Mouse (Mus musculus): ENCODE measurements around the gene St7l. TPM values are rescaled to one million over a fixed set of nuclear protein-coding genes. Genes with fewer than 3 reads are reported as not detected.
A peak's percentile ranks its signal among the peaks of the same experiment; 100 is the strongest.

Gene St7l
- polyA plus RNA-seq, 1 experiment from 2014 or later = 33.2 TPM

DNA sequence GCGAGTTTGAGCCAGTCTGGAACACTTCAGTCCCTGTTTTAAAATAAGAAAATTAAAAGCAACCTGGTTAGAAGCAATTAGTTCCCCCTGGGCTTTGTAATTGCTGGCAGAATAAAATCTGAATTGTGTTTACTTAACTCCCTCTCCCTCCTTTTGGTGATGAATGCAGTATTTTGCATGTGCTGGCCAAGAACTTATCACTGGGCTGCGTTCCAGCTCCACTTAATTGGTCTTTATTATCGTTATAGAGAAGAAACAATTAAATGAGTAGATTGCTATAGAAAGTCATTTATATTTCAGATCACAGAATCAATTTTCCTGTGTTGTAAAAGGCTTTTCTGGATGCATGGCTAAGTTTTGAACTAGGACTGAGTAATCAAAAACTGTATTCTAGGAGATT lies 32.3 kb downstream of the St7l start:
- Histone ChIP-seq H3K36me3 (ENCODE audit: insufficient read depth) (peaks cover 63% of the 10 kb centered on the region), H3K27ac (ENCODE audit: low read depth) (no peak overlapping the region), H3K9ac (no peak overlapping the region), H3K4me1 (ENCODE audit: insufficient read depth) (no peaks in the 10 kb centered on the region), H3K4me2 (no peak overlapping the region), H3K4me3 (ENCODE audit: low read depth, low read length) (no peak overlapping the region), H3K27me3 (ENCODE audit: insufficient read depth, low read length) (no peaks in the 10 kb centered on the region), H3K9me3 (ENCODE audit: low read depth, low read length) (no peaks in the 10 kb centered on the region)
- ATAC-seq (ENCODE audit: insufficient read depth) = no peak
- 60% methylated on average over 3 of the region's 3 CpGs for WGBS
- peak; percentile 62 for DNase-seq
- TF ChIP-seq CTCF (IDR thresholded peaks at IDR 0.05; ENCODE audit: low read depth) = no peak

DNA sequence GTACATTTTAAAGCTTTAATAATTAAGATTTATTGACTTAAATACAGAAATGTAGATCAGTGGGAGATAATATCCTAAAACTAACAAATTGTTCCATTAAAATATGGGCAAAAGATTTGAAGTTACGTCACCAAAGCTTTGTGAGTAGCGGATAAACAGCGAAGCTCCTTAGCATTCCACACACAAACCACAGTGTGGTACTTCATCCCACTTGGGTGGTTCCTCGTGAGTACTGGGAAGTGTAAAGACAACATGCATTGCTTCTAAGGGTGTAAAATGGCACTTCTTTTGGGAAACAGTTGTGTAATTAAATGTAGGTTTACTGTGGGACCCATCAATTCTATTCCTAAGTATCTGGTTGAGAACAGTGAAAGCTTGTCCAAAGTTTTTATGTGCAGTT lies 37.3 kb downstream of the St7l start:
- DNase-seq = no peak
- ATAC-seq (ENCODE audit: insufficient read depth) = no peak
- no peak overlapping the region for H3K9ac ChIP-seq
- WGBS = 83% methylated on average over 4 of the region's 4 CpGs
- H3K36me3 ChIP-seq (ENCODE audit: insufficient read depth) = peaks cover 53% of the 10 kb centered on the region
- no peak for TF ChIP-seq CTCF (IDR thresholded peaks at IDR 0.05; ENCODE audit: low read depth)
- H3K4me2 ChIP-seq = no peak overlapping the region
- no peaks in the 10 kb centered on the region for H3K9me3 ChIP-seq (ENCODE audit: low read depth, low read length)
- no peak overlapping the region for H3K4me3 ChIP-seq (ENCODE audit: low read depth, low read length)
- H3K27me3 ChIP-seq (ENCODE audit: insufficient read depth, low read length) = no peaks in the 10 kb centered on the region
- no peak overlapping the region for H3K27ac ChIP-seq (ENCODE audit: low read depth)
- no peaks in the 10 kb centered on the region for H3K4me1 ChIP-seq (ENCODE audit: insufficient read depth)

DNA sequence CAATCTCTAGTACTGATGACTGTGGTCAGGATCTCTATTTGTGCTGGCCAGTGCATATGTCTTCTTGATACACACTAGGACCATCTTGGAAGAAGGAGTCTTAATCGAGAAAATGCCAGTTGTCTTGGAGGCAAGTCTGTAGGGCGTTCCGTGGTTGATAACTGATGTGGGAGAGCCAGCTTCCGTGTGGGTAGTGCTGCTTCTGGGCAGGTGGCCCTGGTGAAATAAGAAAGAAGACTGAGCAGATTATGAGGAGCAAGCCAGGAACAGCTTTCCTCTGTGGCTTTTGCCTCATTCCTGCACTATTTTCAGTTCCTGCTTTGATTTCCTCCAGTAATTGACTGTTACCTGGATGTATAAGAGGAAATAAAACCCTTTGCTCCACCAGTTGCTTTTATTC lies 41.6 kb downstream of the St7l start:
- no peak overlapping the region for H3K9ac ChIP-seq
- H3K4me1 ChIP-seq (ENCODE audit: insufficient read depth) = no peaks in the 10 kb centered on the region
- DNase-seq = no peak
- ATAC-seq (ENCODE audit: insufficient read depth) = no peak
- H3K27ac ChIP-seq (ENCODE audit: low read depth) = no peak overlapping the region
- TF ChIP-seq CTCF (IDR thresholded peaks at IDR 0.05; ENCODE audit: low read depth) = no peak
- H3K9me3 ChIP-seq (ENCODE audit: low read depth, low read length) = no peaks in the 10 kb centered on the region
- H3K36me3 ChIP-seq (ENCODE audit: insufficient read depth) = peaks cover 35% of the 10 kb centered on the region
- no peaks in the 10 kb centered on the region for H3K27me3 ChIP-seq (ENCODE audit: insufficient read depth, low read length)
- H3K4me2 ChIP-seq = no peak overlapping the region
- H3K4me3 ChIP-seq (ENCODE audit: low read depth, low read length) = no peak overlapping the region
- WGBS = 88% methylated on average over 4 of the region's 4 CpGs

DNA sequence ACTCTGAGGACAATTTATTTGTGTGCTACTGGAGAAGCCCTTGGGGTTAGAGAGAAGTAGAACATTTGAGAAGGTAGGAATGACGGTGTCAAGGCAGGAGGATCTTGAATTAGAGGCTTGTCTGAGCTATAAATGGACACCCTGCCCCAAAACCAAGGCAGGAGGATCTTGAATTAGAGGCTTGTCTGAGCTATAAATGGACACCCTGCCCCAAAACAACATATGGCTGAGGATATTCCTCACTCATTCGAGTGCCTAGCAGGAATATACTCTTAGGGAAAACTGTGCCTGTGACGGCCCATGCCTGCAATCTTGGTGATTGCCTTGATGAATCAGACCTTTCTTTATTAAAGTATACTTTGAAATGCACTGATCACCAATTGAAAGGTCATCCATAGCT lies 42.2 kb downstream of the St7l start:
- no peak for TF ChIP-seq CTCF (IDR thresholded peaks at IDR 0.05; ENCODE audit: low read depth)
- 83% methylated on average over 3 of the region's 3 CpGs for WGBS
- Histone ChIP-seq H3K27ac (ENCODE audit: low read depth) (no peak overlapping the region), H3K4me3 (ENCODE audit: low read depth, low read length) (no peak overlapping the region), H3K36me3 (ENCODE audit: insufficient read depth) (peaks cover 36% of the 10 kb centered on the region), H3K9ac (no peak overlapping the region), H3K27me3 (ENCODE audit: insufficient read depth, low read length) (no peaks in the 10 kb centered on the region), H3K4me2 (no peak overlapping the region), H3K9me3 (ENCODE audit: low read depth, low read length) (no peaks in the 10 kb centered on the region), H3K4me1 (ENCODE audit: insufficient read depth) (no peaks in the 10 kb centered on the region)
- no peak for ATAC-seq (ENCODE audit: insufficient read depth)
- DNase-seq = no peak

DNA sequence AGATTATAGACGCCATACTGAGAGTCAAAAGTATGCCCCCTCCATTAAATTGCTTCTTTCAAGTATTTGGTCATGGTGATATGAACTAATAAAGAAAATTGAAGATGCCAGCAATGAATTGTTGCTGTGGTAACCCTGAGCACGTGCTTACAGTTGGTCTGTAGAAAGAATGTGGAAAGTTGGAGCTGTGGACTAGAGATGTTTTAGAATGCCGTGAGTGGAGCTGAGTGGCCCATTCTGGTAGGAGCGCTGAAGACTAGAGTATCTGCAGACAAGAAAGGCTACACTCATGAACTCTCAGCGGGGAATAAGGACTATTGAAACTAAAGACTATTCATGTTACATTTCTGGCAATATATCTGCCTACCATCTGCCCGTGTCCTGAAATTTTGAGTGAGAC lies 45.4 kb downstream of the St7l start:
- no peak overlapping the region for H3K9ac ChIP-seq
- peaks cover 28% of the 10 kb centered on the region for H3K36me3 ChIP-seq (ENCODE audit: insufficient read depth)
- H3K9me3 ChIP-seq (ENCODE audit: low read depth, low read length) = no peaks in the 10 kb centered on the region
- no peak overlapping the region for H3K4me3 ChIP-seq (ENCODE audit: low read depth, low read length)
- no peak for ATAC-seq (ENCODE audit: insufficient read depth)
- TF ChIP-seq CTCF (IDR thresholded peaks at IDR 0.05; ENCODE audit: low read depth) = no peak
- H3K27ac ChIP-seq (ENCODE audit: low read depth) = no peak overlapping the region
- no peak overlapping the region for H3K4me2 ChIP-seq
- H3K27me3 ChIP-seq (ENCODE audit: insufficient read depth, low read length) = no peaks in the 10 kb centered on the region
- no peak for DNase-seq
- H3K4me1 ChIP-seq (ENCODE audit: insufficient read depth) = no peaks in the 10 kb centered on the region
- WGBS = 81% methylated on average over 6 of the region's 6 CpGs

DNA sequence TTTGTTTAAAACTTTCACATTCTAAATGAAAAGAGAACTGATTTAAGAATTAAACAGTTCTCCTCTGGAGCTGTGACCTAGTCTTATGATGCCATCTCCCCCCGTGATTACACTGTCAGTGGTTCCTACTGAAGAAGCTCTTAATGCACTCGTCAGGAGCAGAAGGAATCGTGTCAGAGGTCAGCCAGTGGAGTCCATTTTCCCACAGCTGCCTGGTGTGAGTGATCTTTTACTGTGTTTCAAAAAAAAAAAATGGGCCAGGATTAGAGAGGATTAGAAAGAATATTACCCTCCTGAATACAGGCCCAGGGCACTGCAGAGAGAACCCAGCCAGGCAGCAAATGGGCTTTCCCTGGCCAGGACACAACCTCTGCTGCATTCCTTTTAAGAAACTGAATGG lies 51.2 kb downstream of the St7l start:
- no peaks in the 10 kb centered on the region for H3K9me3 ChIP-seq (ENCODE audit: low read depth, low read length)
- no peak overlapping the region for H3K9ac ChIP-seq
- DNase-seq = no peak
- 46% methylated on average over 3 of the region's 3 CpGs for WGBS
- H3K27me3 ChIP-seq (ENCODE audit: insufficient read depth, low read length) = no peaks in the 10 kb centered on the region
- H3K4me3 ChIP-seq (ENCODE audit: low read depth, low read length) = no peak overlapping the region
- H3K27ac ChIP-seq (ENCODE audit: low read depth) = no peak overlapping the region
- no peaks in the 10 kb centered on the region for H3K4me1 ChIP-seq (ENCODE audit: insufficient read depth)
- TF ChIP-seq CTCF (IDR thresholded peaks at IDR 0.05; ENCODE audit: low read depth) = no peak
- no peak overlapping the region for H3K4me2 ChIP-seq
- no peak for ATAC-seq (ENCODE audit: insufficient read depth)
- H3K36me3 ChIP-seq (ENCODE audit: insufficient read depth) = peaks cover 16% of the 10 kb centered on the region

DNA sequence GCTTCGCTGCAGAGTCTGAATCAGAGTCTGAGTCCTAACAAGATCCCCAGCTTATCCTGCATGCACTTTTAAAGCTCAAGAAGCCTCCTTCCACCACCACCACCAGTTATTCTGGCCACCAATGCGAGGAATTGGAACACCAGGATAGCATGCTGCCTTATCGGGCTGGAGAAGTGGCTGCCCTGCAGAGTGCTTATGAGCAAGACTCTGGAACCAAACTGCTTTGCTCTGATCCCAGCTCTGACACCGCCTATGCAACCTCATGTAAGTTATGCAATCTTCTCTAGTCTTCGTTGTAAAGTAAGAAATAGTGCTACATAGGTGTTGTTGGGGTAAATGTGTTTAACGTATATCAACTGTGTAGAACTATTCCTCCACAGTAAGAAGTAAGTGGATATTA lies 65.6 kb downstream of the St7l start:
- WGBS = 89% methylated on average over 6 of the region's 6 CpGs
- no peaks in the 10 kb centered on the region for H3K4me1 ChIP-seq (ENCODE audit: insufficient read depth)
- H3K4me2 ChIP-seq = no peak overlapping the region
- no peaks in the 10 kb centered on the region for H3K27me3 ChIP-seq (ENCODE audit: insufficient read depth, low read length)
- no peak overlapping the region for H3K9ac ChIP-seq
- no peaks in the 10 kb centered on the region for H3K9me3 ChIP-seq (ENCODE audit: low read depth, low read length)
- DNase-seq (no peak), ATAC-seq (ENCODE audit: insufficient read depth) (no peak)
- TF ChIP-seq CTCF (IDR thresholded peaks at IDR 0.05; ENCODE audit: low read depth) = no peak
- H3K36me3 ChIP-seq (ENCODE audit: insufficient read depth) = peaks cover 13% of the 10 kb centered on the region; the same call in 1 of the 2 replicates
- no peak overlapping the region for H3K4me3 ChIP-seq (ENCODE audit: low read depth, low read length)
- H3K27ac ChIP-seq (ENCODE audit: low read depth) = no peak overlapping the region

DNA sequence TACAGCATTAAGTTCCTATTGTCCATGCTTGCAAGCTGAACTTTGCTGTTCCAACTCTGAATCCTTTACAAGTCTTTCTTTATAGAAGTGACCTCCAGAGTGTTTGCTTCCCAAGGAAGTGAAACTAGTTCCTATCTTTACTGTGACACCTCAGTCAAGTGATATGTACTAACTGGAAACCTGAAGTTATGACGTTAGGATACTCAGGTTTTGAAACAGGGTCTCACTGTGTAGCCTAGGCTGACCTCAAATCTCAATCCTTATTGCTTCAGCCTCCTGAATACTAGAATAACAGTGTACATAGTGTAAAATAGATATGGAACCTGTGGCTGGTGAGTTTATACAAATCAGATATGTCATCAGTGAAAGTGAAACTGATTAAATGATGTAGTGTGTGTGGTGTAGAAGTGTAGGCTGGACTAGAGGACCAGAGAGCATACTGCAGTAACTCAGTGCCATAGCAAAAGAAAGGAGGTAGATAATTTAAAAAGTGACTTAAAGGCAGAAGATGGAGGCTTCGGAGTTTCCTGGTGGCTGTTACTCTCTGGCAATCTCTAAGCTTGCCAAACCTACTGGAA lies 74.0 kb downstream of the St7l start:
- H3K27me3 ChIP-seq (ENCODE audit: insufficient read depth, low read length) = no peaks in the 10 kb centered on the region
- no peaks in the 10 kb centered on the region for H3K9me3 ChIP-seq (ENCODE audit: low read depth, low read length)
- peaks cover 20% of the 10 kb centered on the region for H3K36me3 ChIP-seq (ENCODE audit: insufficient read depth)
- ATAC-seq (ENCODE audit: insufficient read depth) = no peak
- no peak for DNase-seq
- no peak overlapping the region for H3K4me3 ChIP-seq (ENCODE audit: low read depth, low read length)
- TF ChIP-seq CTCF (IDR thresholded peaks at IDR 0.05; ENCODE audit: low read depth) = no peak
- no peak overlapping the region for H3K9ac ChIP-seq
- H3K4me2 ChIP-seq = no peak overlapping the region
- H3K4me1 ChIP-seq (ENCODE audit: insufficient read depth) = no peaks in the 10 kb centered on the region
- no peak overlapping the region for H3K27ac ChIP-seq (ENCODE audit: low read depth)
- WGBS = 77% methylated on average over 2 of the region's 2 CpGs

Data from lung, embryonic 14.5 days (tissue).